Mouse (Mus musculus) CH12.LX (cell line): Measurements from ENCODE around the gene Limk2. TPM values are rescaled to one million over a fixed set of nuclear protein-coding genes. Genes with fewer than 3 reads are reported as not detected.

Experiments
- DNase-seq: peaks from one replicate; pipeline ENCODE4 v3.0.0-alpha.2; 2013; ENCODE audit errors: extremely low read depth
- H3K27ac ChIP-seq: 2 replicates; pipeline ENCODE4 v1.5.1; 2012; ENCODE audit warnings: low read depth, mild to moderate bottlenecking, control low read depth, moderate library complexity; ENCODE audit not compliant: insufficient read depth
- H3K27me3 ChIP-seq: replicated peaks from 2 replicates; pipeline ENCODE3; 2012; ENCODE audit warnings: inconsistent platforms
- H3K36me3 ChIP-seq, 2 experiments: replicated peaks in 1 of 2; 2 replicates each; pipeline versions ENCODE3 to v1.6.1; 2012; ENCODE audit warnings: inconsistent platforms in 1 of 2, low read length in 1 of 2, mild to moderate bottlenecking in 1 of 2, mixed read lengths in 1 of 2, moderate library complexity in 1 of 2; ENCODE audit not compliant: control insufficient read depth in 1 of 2, insufficient read depth in 1 of 2
- H3K4me1 ChIP-seq, 2 experiments: 2 replicates each; pipeline ENCODE4 v1.6.1; 2012; ENCODE audit warnings: inconsistent platforms in 1 of 2, moderate library complexity in 1 of 2; ENCODE audit not compliant: insufficient read depth in 2 of 2, control insufficient read depth in 1 of 2
- H3K4me2 ChIP-seq: 2 replicates; pipeline ENCODE4 v1.6.1; 2012; ENCODE audit warnings: low read depth, mild to moderate bottlenecking, control low read depth; ENCODE audit not compliant: poor library complexity, insufficient read depth, severe bottlenecking
- H3K4me3 ChIP-seq, 3 experiments: fragments of 150-350 bp in 1 of 3; sonication (generic) in 1 of 3; replicated peaks in 1 of 3; 2 replicates each; pipeline versions ENCODE3 to v1.5.1; 2011 to 2012; ENCODE audit warnings: low read depth in 2 of 3, low read length in 2 of 3, mild to moderate bottlenecking in 2 of 3, moderate library complexity in 2 of 3, control low read depth in 1 of 3, improper control_type of control experiment in 1 of 3, inconsistent platforms in 1 of 3, mixed read lengths in 1 of 3; ENCODE audit not compliant: poor library complexity in 1 of 3
- H3K79me2 ChIP-seq: replicated peaks from 2 replicates; pipeline ENCODE4 v1.6.1; 2012; ENCODE audit warnings: mild to moderate bottlenecking, moderate library complexity; ENCODE audit not compliant: control insufficient read depth, poor library complexity, insufficient read depth, severe bottlenecking; ENCODE audit errors: extremely low read depth
- H3K9ac ChIP-seq: 2 replicates; pipeline ENCODE4 v1.6.1; 2012; ENCODE audit warnings: low read depth, mild to moderate bottlenecking, control low read depth, moderate library complexity; ENCODE audit not compliant: insufficient read depth
- H3K9me3 ChIP-seq: replicated peaks from 2 replicates; pipeline ENCODE3; 2012; ENCODE audit warnings: low read length, inconsistent platforms, mixed read lengths
- BHLHE40 ChIP-seq: IDR thresholded peaks from 2 replicates; pipeline ENCODE4 v1.6.1; 2011; ENCODE audit warnings: mild to moderate bottlenecking, low read depth, low read length, improper control_type of control experiment
- CHD1 ChIP-seq: IDR thresholded peaks from 2 replicates; pipeline ENCODE4 v1.6.1; 2012; ENCODE audit warnings: low read depth, low read length, improper control_type of control experiment, inconsistent platforms
- CHD2 ChIP-seq: IDR thresholded peaks from 2 replicates; pipeline ENCODE4 v1.6.1; 2011; ENCODE audit warnings: low read length, improper control_type of control experiment
- CTCF ChIP-seq, 2 experiments: IDR thresholded peaks in 1 of 2; conservative IDR thresholded peaks in 1 of 2; 2 replicates each; pipeline ENCODE4 v1.5.1; 2011 to 2012; ENCODE audit warnings: low read depth in 2 of 2, low read length in 2 of 2, improper control_type of control experiment in 1 of 2, inconsistent platforms in 1 of 2, mild to moderate bottlenecking in 1 of 2, moderate library complexity in 1 of 2
- ELF1 ChIP-seq: IDR thresholded peaks from 2 replicates; pipeline ENCODE4 v1.6.1; 2014; ENCODE audit warnings: low read depth, mild to moderate bottlenecking, inconsistent platforms, low read length, improper control_type of control experiment
- ETS1 ChIP-seq: conservative IDR thresholded peaks from 2 replicates; pipeline ENCODE4 v1.6.1; 2012; ENCODE audit warnings: low read depth, mild to moderate bottlenecking, inconsistent platforms, low read length, improper control_type of control experiment, moderate library complexity
- GABPA ChIP-seq: IDR thresholded peaks from 2 replicates; pipeline ENCODE4 v1.6.1; 2012; ENCODE audit warnings: low read depth, low read length, improper control_type of control experiment, inconsistent platforms; ENCODE audit not compliant: insufficient replicate concordance
- HCFC1 ChIP-seq: IDR thresholded peaks from 2 replicates; pipeline ENCODE4 v1.6.1; 2012; ENCODE audit warnings: low read depth, mild to moderate bottlenecking, inconsistent platforms, low read length, improper control_type of control experiment
- IRF4 ChIP-seq: IDR thresholded peaks from 2 replicates; pipeline ENCODE4 v1.6.1; 2014; ENCODE audit warnings: low read depth, mild to moderate bottlenecking, inconsistent platforms, low read length, improper control_type of control experiment
- JUND ChIP-seq: conservative IDR thresholded peaks from 2 replicates; pipeline ENCODE4 v1.6.1; 2011; ENCODE audit warnings: low read depth, low read length, improper control_type of control experiment
- KAT2A ChIP-seq: IDR thresholded peaks from 2 replicates; pipeline ENCODE4 v1.6.1; 2012; ENCODE audit warnings: low read length, improper control_type of control experiment, inconsistent platforms; ENCODE audit not compliant: insufficient replicate concordance
- MAFK ChIP-seq: IDR thresholded peaks from 2 replicates; pipeline ENCODE4 v1.6.1; 2011; ENCODE audit warnings: low read length, improper control_type of control experiment; ENCODE audit not compliant: insufficient replicate concordance
- MAX ChIP-seq: IDR thresholded peaks from 2 replicates; pipeline ENCODE4 v1.6.1; 2011; ENCODE audit warnings: low read length, improper control_type of control experiment
- MAZ ChIP-seq: IDR thresholded peaks from 2 replicates; pipeline ENCODE4 v1.6.1; 2012; ENCODE audit warnings: low read depth, mild to moderate bottlenecking, inconsistent platforms, low read length, improper control_type of control experiment, moderate library complexity
- MEF2A ChIP-seq: IDR thresholded peaks from 2 replicates; pipeline ENCODE4 v1.6.1; 2014; ENCODE audit warnings: low read depth, mild to moderate bottlenecking, inconsistent platforms, low read length, improper control_type of control experiment, borderline replicate concordance
- MXI1 ChIP-seq: IDR thresholded peaks from 2 replicates; pipeline ENCODE4 v1.6.1; 2011; ENCODE audit warnings: mild to moderate bottlenecking, low read depth, low read length, improper control_type of control experiment
- MYC ChIP-seq: IDR thresholded peaks from 2 replicates; pipeline ENCODE4 v1.6.1; 2011; ENCODE audit warnings: low read depth, mild to moderate bottlenecking, improper control_type of control experiment, low read length
- NELFE ChIP-seq: IDR thresholded peaks from 2 replicates; pipeline ENCODE4 v1.6.1; 2011; ENCODE audit warnings: low read depth, low read length, improper control_type of control experiment
- PAX5 ChIP-seq: IDR thresholded peaks from 2 replicates; pipeline ENCODE4 v1.6.1; 2012; ENCODE audit warnings: low read length, inconsistent platforms, mixed read lengths
- POLR2A ChIP-seq: IDR thresholded peaks from 2 replicates; pipeline ENCODE4 v1.6.1; 2011; ENCODE audit warnings: low read depth, mild to moderate bottlenecking, improper control_type of control experiment, low read length
- POLR2AphosphoS2 ChIP-seq: IDR thresholded peaks from 2 replicates; pipeline ENCODE4 v1.6.1; 2011; ENCODE audit warnings: low read depth, low read length, improper control_type of control experiment
- RAD21 ChIP-seq: IDR thresholded peaks from 2 replicates; pipeline ENCODE4 v1.6.1; 2011; ENCODE audit warnings: low read depth, mild to moderate bottlenecking, low read length, improper control_type of control experiment, moderate library complexity
- RCOR1 ChIP-seq: conservative IDR thresholded peaks from 2 replicates; pipeline ENCODE4 v1.6.1; 2012; ENCODE audit warnings: low read depth, mild to moderate bottlenecking, inconsistent platforms, low read length, improper control_type of control experiment
- SIN3A ChIP-seq: IDR thresholded peaks from 2 replicates; pipeline ENCODE4 v1.6.1; 2012; ENCODE audit warnings: low read length, improper control_type of control experiment, inconsistent platforms
- SMC3 ChIP-seq: IDR thresholded peaks from 2 replicates; pipeline ENCODE4 v1.6.1; 2011; ENCODE audit warnings: low read depth, low read length, improper control_type of control experiment
- UBTF ChIP-seq: IDR thresholded peaks from 2 replicates; pipeline ENCODE4 v1.6.1; 2012; ENCODE audit warnings: low read depth, mild to moderate bottlenecking, inconsistent platforms, low read length, improper control_type of control experiment, moderate library complexity
- USF2 ChIP-seq: conservative IDR thresholded peaks from 2 replicates; pipeline ENCODE4 v1.6.1; 2011; ENCODE audit warnings: low read depth, low read length, improper control_type of control experiment
- ZC3H11A ChIP-seq: IDR thresholded peaks from 2 replicates; pipeline ENCODE4 v1.6.1; 2012; ENCODE audit warnings: low read depth, mild to moderate bottlenecking, inconsistent platforms, low read length, improper control_type of control experiment
- ZKSCAN1 ChIP-seq: IDR thresholded peaks from 2 replicates; pipeline ENCODE4 v1.6.1; 2012; ENCODE audit warnings: low read depth, inconsistent platforms, low read length, improper control_type of control experiment, borderline replicate concordance
- ZMIZ1 ChIP-seq: IDR thresholded peaks from 2 replicates; pipeline ENCODE4 v1.6.1; 2012; ENCODE audit warnings: low read depth, mild to moderate bottlenecking, inconsistent platforms, low read length, improper control_type of control experiment
- ZNF384 ChIP-seq: IDR thresholded peaks from 2 replicates; pipeline ENCODE4 v1.6.1; 2012; ENCODE audit warnings: low read depth, low read length, improper control_type of control experiment, inconsistent platforms
- dilution Hi-C: fragments of 300-500 bp; cut with MboI; formaldehyde crosslinking; loops from 2 replicates; pipeline ENCODE4 v1.14.3; 2020; ENCODE audit warnings: low sequenced_read_pairs; ENCODE audit not compliant: extremely low pct_unique_long_range_greater_than_20kb, extremely low pct_ligation_motif_present
- in situ Hi-C: fragments of 300-500 bp; cut with MboI; formaldehyde crosslinking; loops from 3 replicates; pipeline ENCODE4 v1.14.3; 2019; ENCODE audit warnings: low sequenced_read_pairs, low pct_ligation_motif_present, low pct_unique_long_range_greater_than_20kb, mixed read lengths
- polyA plus RNA-seq: library from polyadenylated mRNA; unstranded; fragments of >175 nt; gene quantifications from 2 replicates; pipeline ENCODE4 v1.2.1, GENCODE M21; 2012; ENCODE audit warnings: low read depth; ENCODE audit not compliant: insufficient read length
- total RNA-seq, 2 experiments: library from RNA; depleted of rRNA; stranded (reverse); fragments of 300-350 nt in 1 of 2; fragments of >200 nt in 1 of 2; gene quantifications; 2 replicates each; pipeline ENCODE4 v1.2.3; 2012 to 2014

The Limk2 gene
- total and polyA plus RNA-seq, 3 experiments: 41.5 to 64.0 (median 46.1) TPM

GRCm38 (mm10) chr11:3443091-3443490 lies 34.1 kb upstream of the Limk2 start:
- peak; percentile 33 for DNase-seq
- Histone ChIP-seq H3K79me2 (peaks cover 35% of the 10 kb centered on the region), H3K4me2 (no peak overlapping the region), H3K4me1 (peaks cover 7 to 22% of the 10 kb centered on the region in 2 experiments), H3K9me3 (no peaks in the 10 kb centered on the region), H3K36me3 (peaks cover 5 to 25% of the 10 kb centered on the region in 2 experiments), H3K4me3 (no peak overlapping the region), H3K27ac (peak overlapping the region; percentile 24; the same call in 1 of the 2 replicates), H3K27me3 (no peaks in the 10 kb centered on the region), H3K9ac (no peak overlapping the region)
- dilution Hi-C loops: no loop called here
- in situ Hi-C loops: no loop called here
- TF ChIP-seq KAT2A (no peak), UBTF (no peak), PAX5 (no peak), MAFK (no peak), IRF4 (no peak), CHD2 (no peak), ZMIZ1 (no peak), ZNF384 (no peak), GABPA (no peak), POLR2AphosphoS2 (no peak), ZKSCAN1 (no peak), MXI1 (no peak), BHLHE40 (no peak), USF2 (no peak), JUND (no peak), MYC (no peak), ETS1 (no peak)

DNA sequence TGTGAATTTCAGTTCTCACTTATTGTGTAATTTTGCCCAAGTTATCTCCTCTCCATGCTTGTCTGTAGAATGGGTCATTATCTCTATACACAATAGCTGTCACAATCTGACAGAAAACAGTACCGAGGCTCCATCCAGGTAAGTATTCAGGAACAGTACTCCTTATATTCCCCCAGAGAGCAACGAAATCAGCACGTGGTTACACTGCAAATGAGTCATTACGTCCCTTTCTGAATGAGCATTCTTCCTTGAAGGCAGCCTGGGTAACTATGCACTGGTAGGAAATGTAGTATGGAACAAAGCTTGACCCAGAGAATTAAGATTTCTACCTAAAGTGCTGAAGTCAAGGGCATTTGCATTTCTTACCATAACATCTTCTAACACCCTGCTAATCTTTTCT lies 33.7 kb upstream of the Limk2 start:
- H3K9ac ChIP-seq: no peak overlapping the region
- H3K27ac ChIP-seq: no peak overlapping the region
- H3K4me3 ChIP-seq: no peak overlapping the region
- peaks cover 7 to 21% of the 10 kb centered on the region in 2 experiments for H3K4me1 ChIP-seq
- in situ Hi-C loops (no loop called here), dilution Hi-C loops (no loop called here)
- H3K27me3 ChIP-seq: no peaks in the 10 kb centered on the region
- H3K9me3 ChIP-seq: no peaks in the 10 kb centered on the region
- peak; percentile 60 for DNase-seq
- H3K4me2 ChIP-seq: no peak overlapping the region
- H3K36me3 ChIP-seq: peaks cover under 1 to 25% of the 10 kb centered on the region in 2 experiments
- H3K79me2 ChIP-seq: peaks cover 34% of the 10 kb centered on the region
- TF ChIP-seq HCFC1 (no peak), IRF4 (peak; percentile 87), BHLHE40 (peak; percentile 89), SMC3 (no peak), KAT2A (no peak), MYC (peak; percentile 79), RCOR1 (0 out of 2 replicates have a peak, but pooled peaks have one; percentile 18), ZNF384 (no peak), PAX5 (no peak), CHD1 (no peak), MAZ (no peak), MEF2A (no peak), POLR2AphosphoS2 (no peak), MXI1 (no peak), ZC3H11A (no peak), RAD21 (no peak), MAX (peak; percentile 92), SIN3A (peak; percentile 2; the same call in 1 of the 2 replicates), POLR2A (no peak), CTCF (conservative IDR thresholded peaks at IDR 0.05 in 1 of 2, IDR thresholded peaks at IDR 0.05 in 1 of 2; ENCODE audit: low read depth in 2 of 2, low read length in 2 of 2) (no peak), NELFE (no peak), UBTF (no peak), MAFK (no peak), CHD2 (no peak), GABPA (no peak), JUND (peak; percentile 90), ELF1 (no peak)
